Mouse (Mus musculus) urinary bladder, postnatal 4 days (tissue): Measurements from ENCODE around the gene D17H6S53E.
A peak's percentile ranks its signal among the peaks of the same experiment; 100 is the strongest.

ENCODE experiments used
- DNase-seq, 2 experiments: peaks; one replicate each; pipeline ENCODE4 v3.0.0; 2021 to 2022; ENCODE audit warnings: low spot score in 2 of 2

D17H6S53E gene

DNA sequence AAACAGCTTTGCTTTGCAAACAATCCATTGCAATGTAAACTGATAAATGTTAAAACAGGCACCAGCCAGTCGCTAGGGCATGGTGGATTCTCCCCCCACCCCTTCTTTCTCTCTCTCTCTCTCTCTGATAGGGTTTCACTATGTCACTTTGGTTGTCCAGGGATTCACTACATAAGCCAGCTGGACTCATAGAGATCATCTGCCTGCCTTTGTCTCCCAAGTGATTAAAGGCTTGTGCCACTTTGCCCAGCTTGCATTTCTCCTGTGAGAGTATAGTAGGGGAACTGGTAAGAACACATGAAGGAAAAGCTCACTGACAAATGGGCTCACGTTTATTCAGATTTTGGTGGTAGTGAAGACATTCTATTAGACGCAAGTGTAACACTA, 6.0 kb downstream of the D17H6S53E start:
- DNase-seq, result no peak

DNA sequence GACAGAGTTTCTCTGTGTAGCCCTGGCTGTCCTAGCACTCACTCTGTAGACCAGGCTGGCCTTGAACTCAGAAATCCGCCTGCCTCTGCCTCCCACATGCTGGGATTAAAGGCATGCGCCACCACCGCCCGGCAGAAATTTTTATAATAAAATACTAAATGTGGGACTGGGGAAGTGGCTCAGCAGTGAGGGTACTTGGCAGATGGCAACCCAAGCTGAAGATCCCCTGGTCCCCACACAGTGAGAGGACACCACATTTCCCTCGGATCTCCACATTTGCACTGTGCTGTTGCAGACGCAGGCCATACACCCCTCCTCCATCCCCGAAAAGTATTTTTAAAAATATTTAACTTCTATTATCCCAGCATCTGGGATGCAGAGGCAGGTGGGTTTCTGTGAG, 7.3 kb downstream of the D17H6S53E start:
- no peak for DNase-seq

DNA sequence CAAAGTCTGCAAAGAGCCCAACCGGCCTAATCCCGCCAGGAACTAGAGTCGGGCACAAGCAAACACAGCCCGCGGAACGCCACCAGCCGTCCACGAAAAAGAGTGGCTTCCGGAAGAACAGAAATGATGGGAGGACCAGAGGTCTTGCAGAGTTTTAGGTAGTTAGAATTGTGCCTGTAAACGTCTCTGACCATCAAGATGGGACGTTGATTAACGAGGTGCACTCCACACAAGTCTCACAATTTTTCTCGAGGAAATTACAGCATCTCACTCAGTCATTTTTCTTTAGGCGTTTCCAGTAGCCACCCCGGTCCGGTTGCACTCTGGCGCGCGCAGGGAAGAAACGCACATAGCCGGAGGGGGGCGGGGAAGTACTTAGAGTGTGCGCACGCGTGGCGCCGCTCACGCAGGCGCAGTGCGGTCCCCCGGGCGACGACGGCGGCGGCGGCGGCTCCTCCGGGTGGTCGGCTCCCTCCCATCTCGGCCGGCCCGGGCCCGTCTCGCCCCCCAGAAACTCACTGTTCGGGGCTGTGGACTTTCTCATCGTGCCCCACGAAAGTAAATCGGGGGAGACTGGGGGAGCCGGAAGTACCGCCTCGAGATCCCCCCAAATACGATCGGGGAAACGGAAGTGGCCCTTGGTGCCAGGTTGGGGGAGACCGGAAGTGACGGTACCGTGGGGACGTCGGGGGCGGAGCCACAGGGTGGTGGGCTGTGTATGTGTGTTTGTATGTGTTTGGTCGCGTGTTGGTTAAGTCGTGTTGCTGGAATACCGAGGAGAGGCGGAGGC, 8.8 kb downstream of the D17H6S53E start, which contains the start of gene Bag6:
Bag6 (plus strand) TSS at position 378 of the 790 bp plus-strand sequence.
- peak; percentile 92 to 94 for DNase-seq

DNA sequence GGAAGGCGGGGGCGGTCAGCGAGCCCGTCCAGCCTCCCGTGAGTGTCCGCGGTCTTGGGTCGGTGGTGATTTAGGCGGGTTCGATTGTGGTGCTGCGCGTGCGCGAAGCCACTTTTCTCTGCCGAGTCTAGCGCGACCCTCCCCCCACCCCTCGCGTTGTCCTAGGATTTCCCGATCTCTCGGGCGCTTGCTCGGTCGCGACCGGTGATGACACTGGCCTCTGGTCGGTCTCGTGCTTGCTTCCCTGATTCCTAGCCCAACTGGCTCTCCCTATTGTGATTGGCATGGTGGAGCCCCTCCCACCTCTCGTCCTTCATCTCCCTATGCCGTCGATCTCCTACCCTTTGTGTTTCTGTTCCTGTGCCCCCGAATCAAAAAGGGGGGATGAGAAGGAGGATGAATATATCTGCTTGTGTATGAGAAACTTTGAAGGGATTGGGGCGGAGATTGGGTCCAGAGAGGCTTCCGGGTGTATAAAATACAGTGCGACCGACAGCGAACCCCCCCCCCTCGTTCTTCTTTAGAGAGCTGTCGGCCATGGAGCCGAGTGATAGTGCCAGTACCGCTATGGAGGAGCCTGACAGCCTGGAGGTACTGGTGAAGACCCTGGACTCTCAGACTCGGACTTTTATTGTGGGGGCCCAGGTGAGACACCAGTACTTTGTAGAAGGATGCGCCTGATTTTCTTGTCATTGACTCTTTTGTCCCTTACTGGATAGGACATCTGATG, 9.6 kb downstream of the D17H6S53E start:
- DNase-seq, result no peak

DNA sequence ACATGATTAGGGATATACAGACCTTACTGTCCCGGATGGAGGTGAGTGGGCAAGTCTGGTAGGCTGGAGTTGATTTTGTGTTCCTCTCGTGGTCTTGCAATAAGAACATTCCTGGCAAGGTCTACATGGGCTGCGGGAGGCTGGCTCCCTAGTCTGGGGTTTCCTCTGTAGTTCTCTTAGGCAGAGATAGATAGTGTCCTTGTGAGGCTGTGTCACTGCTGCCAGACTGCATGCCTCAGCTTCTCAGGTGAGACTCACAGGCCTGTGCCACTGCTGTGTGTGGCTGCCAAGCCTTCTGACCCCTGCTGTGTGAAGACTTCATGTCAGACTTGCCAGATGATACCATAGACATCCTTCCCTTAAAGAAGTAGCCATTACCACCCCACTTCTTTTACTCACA, 13.1 kb downstream of the D17H6S53E start:
- DNase-seq, result no peak

DNA sequence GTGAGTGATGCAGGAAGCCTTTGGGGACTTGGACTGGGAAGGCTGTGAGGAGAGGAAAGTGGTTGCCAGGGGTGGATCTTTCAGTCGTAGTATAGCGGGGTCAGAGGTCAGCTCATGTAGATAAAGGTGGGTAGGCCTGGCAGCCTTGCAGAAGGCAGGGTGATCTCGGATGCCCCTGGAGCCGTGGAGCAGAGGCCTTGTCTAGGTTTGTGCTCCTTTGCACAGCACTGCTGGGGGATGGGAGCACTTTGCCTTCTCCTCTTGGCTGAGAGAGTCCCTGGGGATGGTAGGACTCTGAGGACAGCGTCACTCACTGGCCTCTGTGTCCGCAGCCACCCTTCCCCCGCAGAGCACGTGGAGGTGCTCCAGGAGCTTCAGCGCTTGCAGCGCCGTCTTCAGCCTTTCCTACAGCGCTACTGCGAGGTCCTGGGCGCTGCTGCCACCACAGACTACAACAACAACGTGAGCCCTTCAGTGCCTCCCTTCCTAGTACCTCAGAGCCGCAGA, 14.4 kb downstream of the D17H6S53E start:
- DNase-seq, result no peak

DNA sequence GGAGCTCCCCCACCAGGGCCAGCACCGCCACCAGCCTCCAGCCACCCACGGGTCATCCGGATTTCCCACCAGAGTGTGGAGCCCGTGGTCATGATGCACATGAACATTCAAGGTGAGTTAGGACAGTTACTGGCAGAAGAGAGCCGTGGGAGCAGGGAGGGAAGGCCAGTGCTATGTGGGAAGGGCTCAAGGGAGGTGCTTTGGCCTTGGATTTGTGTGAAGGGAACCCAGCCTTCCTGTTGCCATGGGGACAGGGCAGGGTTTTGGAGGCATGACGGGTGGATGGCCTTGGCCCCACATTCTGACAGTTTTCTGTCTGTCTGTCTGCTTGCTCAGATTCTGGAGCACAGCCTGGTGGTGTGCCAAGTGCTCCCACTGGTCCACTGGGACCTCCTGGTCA, 15.8 kb downstream of the D17H6S53E start:
- DNase-seq, result peak in 1 of 2 experiments; percentile 56

DNA sequence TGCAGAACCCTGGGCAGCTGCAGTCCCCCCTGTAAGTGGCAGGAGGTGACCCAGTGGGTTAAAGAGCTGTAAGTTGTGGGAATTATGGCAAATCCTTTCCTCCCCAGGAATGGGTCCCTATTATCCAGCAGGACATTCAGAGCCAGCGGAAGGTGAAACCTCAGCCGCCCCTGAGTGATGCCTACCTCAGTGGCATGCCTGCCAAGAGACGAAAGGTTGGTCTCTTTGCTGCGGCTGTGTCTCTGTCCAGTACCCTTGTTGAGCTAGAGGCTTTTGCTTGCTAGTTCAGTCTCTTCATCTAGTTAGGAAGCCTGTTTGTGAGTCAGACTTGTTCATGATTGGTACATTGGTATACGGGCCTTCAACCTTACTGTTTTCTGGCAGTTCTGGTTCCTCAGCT, 20.0 kb downstream of the D17H6S53E start:
- DNase-seq, result no peak

DNA sequence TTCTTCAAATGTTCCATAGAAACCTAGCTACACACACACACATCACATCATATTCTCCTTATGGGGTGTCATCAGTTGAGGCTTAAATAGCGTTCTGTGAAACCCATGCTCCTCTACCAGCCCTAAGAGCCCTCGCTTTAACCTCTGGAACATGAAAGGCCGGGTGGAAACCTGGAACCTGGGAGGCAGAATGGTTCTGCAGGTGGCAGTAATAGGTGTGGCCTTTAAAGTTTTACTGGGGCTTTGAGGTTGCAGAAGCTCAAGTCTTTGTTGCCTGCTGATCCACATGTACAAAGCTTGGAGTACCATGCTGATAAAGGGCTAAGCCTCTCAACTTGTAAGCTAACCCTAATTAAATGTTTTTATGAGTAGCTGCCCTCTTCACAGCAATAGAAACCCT, 21.2 kb downstream of the D17H6S53E start:
- DNase-seq, result no peak

DNA sequence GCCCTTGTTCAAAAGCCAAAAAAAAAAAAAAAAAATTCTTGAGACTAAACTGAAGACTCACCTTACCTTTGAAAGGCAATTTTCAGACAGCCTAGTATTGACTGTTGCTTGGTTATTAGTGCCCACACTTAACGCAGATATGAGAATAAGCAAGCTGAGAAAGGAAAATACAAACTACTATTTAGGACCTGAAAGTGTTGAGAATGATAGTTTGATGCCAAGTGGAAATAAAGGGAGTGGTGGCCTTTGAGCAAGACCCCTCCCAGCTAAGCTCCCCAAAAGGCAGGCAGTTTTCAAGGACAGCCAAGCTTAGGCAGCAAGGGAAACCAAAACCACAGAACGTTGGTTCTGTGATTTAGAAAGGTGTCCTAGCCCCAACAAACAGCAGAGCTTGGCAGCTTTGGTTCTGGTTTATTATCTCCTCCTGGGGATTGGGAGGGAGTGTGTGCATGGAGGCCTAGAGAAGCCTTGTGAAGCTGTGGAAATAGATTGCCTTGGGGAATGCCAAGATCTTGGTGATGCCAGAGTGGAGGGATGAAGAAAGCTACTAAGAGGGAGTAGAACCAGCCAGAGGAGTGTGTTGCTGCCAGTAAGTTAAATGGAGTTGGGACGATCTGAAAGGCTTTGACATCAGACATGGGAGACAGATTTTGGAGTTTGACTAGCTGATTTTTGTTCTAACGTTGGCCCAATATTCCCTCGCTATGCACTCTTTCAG, 21.9 kb downstream of the D17H6S53E start:
- DNase-seq, result no peak

DNA sequence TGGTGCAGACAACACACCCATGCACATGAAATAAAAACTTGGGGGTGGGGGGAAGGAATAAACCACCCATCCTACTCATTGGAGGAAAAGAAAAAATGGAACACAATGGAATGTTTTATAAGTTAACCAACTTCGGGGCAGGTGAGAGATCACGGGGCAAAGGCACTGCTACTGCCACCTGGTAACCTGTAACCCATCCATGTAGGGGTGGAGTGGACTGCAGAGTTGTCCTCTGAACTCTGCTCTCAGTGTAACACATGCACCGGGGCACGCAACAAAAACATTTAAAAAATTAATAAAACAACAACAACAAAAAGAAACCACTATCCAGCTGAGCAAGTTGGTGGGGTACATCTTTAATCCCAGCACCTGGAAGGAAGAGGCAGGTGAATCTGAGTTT, 25.9 kb downstream of the D17H6S53E start:
- DNase-seq, result no peak

DNA sequence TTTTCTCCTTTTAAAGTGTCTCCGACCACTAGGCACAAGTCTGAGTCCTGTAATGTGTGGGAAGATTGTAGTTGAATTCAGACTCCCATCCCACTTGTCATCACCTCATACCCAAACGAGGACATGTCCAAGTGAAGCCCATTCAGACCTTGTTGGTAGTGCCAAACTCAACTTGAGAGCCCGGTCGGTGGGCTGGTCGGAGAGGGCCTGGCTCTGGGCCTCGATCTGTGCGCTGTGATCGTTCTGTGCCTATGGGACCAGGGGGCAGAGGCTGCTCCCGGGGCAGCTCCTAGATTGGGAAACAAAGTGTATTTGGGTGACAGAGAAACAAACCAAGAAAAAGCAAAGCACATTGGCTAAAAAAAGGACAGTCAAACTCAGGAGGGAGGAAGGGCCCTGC, 26.9 kb downstream of the D17H6S53E start:
- DNase-seq, result no peak

DNA sequence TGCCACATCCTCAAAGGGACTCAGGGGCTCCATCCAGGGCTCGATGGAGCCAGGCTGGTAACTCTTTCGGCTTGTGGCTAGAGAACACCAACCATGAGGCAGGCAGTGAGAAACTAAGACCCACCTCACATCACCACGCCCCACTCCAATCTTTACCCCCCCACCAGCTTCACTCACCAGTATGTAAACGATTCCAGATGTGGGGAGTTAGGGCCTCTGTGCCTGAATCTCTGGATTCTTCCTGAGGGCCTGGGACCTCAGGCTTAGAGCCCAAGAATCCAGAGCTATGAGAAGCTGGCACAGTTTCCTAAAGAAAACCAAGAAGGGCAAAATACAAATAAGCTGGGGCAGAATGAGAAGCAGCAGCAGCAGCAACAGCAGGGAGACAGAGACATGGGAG, 27.8 kb downstream of the D17H6S53E start:
- no peak for DNase-seq

DNA sequence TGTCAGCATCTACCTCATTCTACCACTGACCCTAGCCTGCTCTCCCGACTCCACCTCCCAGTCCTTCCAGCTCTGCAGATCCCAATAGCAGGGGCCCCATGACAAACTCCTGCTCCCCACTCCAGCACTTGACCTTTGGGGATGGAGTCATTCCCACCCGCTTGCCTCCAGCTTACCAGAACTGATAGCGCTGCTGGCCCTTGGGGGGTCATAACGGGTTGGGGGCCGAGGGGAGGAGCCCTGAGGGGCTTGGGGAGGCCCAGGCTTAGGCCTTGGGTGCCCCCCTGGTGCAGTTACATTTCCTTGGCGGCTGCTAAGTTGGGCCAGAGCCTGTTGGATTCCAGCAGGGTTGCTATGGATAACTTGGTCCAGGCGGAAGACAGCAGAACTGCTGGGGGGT, 28.4 kb downstream of the D17H6S53E start:
- DNase-seq, result no peak

DNA sequence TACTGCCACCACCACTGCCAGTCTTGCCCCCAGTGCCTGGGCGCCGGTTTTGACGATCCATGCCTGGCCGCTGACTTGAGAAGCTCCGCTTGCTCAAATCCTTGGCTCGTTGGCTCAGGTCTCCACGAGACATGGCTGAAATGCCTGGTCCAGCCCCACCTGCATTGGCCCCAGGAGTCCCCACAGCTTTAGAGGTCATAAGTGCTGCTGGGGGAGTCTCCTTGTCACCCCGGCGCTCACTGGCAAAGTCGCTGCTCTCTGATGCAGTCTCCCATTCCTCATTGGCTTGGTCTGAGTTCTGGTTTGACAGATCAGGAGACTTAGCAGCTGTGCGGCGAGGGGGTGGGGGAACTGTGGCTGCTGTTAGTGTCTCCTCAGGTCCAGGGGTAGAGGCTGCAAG, 29.3 kb downstream of the D17H6S53E start:
- DNase-seq, result no peak

DNA sequence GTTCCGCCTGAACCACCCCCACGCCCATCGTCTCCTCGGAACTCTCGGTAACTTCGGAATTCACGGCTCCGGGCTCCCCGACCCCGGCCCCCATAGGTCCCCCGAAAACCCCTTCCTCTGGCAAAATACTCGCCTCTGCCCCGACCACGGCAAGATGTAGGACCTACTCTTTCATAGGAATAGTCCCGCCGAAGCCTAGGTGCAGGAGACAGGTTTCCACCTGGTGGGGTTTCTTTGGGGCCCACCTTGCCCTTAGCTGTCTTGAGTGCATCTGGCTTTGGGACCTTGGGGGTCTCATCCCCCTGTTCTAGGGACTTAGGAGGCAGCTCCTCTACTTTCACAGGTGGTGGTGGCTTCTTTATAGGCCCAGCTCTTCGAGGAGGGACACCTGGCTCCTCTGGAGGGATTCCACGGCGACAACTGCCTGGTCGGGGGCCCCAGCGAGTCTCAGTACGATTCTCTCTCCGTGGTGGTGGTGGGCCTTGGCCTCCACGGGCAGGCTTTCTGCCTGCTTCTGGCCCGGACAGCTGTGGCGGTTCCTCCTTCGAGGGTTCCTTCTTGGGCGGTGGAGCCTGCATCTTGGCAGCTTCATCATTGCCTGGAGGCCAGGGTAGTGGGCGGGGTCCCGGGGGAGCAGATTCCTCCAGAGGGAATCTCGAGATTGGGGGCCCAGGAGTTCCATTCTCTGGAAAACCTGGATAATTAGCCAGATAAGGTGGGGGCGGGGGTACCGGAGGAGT, 30.5 kb downstream of the D17H6S53E start:
- no peak for DNase-seq

DNA sequence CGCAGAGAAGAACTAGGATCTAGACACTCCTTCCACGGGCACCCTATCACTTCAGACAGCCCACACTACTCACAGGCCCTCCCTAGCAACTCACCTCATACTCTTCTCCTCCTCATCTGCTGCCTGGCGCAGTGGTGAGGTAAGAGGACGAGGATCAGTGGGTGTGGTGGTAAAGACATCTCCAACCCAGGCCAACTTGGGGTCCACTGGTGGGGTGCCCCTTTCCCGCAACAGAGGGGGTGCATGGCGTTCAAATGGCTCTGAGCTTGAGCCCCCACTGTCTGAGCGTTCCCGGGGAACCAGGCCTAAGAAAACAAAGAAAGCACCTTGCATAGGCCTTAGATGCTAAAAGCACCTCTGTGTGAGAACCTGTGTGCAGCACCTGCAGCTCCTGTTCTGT, 31.1 kb downstream of the D17H6S53E start:
- DNase-seq, result no peak

DNA sequence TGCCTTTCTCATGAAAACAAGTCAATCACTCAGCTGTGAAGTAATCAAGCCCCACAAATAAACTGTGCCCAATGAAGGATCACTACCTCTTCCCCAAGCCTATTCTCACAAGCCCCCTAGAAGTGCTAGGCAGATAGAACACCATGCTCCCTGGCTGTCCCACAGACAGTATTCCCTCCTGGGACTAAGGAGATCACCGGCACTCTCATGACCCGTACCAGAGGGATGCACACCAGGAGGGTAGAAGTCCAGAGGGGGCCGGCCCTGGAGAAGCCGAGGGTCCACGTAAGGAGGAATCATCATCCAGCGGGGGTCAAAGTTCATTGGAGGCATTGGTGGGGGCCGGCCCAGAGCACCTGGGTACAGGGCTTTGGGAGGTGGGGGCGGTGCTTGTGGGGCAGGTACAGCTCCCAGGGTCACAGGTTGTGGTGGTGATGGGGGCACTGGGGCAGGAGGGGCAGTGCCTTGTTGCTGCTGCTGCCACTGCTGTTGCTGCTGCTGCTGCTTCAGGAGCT, 31.5 kb downstream of the D17H6S53E start:
- no peak for DNase-seq

DNA sequence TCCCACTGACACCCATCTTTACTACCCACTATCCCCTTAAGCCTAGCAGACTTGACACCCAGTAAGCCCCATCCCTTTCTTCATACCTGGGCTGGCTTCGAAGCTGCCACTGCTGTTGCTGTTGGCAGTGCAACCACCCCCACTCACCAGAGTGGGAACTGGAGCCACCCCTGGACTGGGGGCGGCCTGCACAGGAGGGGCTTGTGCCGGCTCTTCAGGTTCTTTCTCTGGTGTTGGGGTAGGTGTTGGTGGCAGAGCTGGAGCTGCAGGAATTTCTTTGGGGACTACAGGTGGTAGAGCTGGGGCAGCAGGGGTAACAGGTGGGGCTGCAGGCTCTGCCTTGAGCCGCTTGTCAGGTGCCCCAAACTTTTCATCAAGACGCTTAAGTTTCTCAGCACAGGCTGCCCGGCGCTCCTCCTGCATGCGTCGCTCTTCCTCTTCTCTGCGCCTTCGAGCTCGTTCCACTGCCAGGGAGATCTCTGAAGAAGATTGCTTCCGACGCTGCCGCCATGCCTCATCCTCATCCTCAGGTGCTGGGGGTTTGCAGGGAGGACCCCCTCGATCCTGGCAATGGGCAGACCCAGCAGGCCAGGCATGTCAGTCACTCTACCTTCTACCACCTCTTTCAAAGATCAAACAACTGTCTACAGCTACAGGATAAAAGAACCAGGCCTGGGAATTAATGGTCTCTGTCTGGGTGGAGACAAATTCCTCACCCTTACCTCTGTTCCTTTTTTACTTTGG, 32.8 kb downstream of the D17H6S53E start:
- DNase-seq, result no peak

DNA sequence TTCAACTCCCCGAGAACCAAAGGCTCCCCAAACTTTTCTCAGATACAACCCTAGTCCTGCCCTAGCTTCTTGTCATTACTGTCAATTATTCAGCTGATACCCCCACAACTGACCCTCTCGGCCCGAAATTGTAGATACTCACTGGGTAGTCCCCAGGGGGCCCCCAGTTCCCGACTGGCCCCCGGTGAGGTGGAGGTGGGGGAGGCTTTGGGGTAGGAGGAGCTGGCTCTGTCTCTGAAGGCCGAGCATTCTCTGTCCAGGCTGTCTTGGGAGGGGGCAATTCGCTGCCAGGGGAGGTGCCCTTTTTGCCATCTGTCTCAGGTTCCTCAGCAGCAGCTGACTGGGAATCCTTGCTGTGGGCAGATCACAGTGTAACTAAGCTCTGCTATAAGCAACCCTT, 33.5 kb downstream of the D17H6S53E start:
- DNase-seq, result no peak

DNA sequence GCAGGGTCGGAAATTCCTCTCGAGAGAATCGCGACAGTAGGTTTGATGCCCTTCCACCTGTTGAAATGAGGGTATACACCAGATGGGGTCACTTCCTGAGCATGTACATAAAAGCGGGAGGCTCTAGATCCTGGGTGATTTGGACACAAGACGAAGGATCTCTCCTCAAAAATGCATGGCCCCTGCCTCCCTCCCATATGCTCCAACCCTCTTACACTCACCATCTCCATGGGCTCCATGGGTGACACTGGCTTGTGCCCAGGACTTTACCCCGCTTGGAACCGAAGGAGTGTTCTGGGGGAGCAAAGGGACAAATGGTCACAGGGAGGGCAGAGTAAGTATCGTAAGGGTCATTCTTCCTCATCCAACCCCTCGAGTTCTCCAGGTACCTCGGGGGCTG, 35.2 kb downstream of the D17H6S53E start:
- no peak for DNase-seq
